Mouse (Mus musculus) hindbrain, embryonic 16.5 days (tissue): ENCODE measurements at regions not wholly inside any gene's neighbourhood (a gene's known extent, or its start where the extent isn't known, plus 50 kb on each side); places are given as distances from the start of the nearest gene placed in this dataset.
A peak's percentile ranks its signal among the peaks of the same experiment; 100 is the strongest.

Experiments
- ATAC-seq: fragments of 200-750 bp; cut with Nextera tagmentation; 2 replicates; pipeline ENCODE4 v1.8.0; 2017; ENCODE audit warnings: moderate TSS enrichment, moderate library complexity
- H3K27ac ChIP-seq: fragments of 300-500 bp; sonication (generic); 2 replicates; pipeline ENCODE4 v1.5.1; 2014; ENCODE audit warnings: low read depth, mild to moderate bottlenecking, control low read depth, low read length, moderate library complexity
- H3K27me3 ChIP-seq: fragments of 300-500 bp; sonication (generic); replicated peaks from 2 replicates; pipeline ENCODE4 v1.6.1; 2014; ENCODE audit warnings: low read length; ENCODE audit not compliant: control insufficient read depth, insufficient read depth
- H3K36me3 ChIP-seq: fragments of 300-500 bp; sonication (generic); 2 replicates; pipeline ENCODE4 v1.6.1; 2014; ENCODE audit warnings: mild to moderate bottlenecking, low read length, moderate library complexity, mixed read lengths; ENCODE audit not compliant: control insufficient read depth, insufficient read depth
- H3K4me1 ChIP-seq: fragments of 300-500 bp; sonication (generic); 2 replicates; pipeline ENCODE4 v1.6.1; 2014; ENCODE audit warnings: low read depth, low read length; ENCODE audit not compliant: control insufficient read depth, insufficient read depth
- H3K4me2 ChIP-seq: fragments of 300-500 bp; sonication (generic); 2 replicates; pipeline ENCODE4 v1.6.1; 2014; ENCODE audit warnings: mild to moderate bottlenecking, low read length, control low read depth, moderate library complexity
- H3K4me3 ChIP-seq: fragments of 300-500 bp; sonication (generic); 2 replicates; pipeline ENCODE4 v1.5.1; 2014; ENCODE audit warnings: mild to moderate bottlenecking, low read length, control low read depth, moderate library complexity
- H3K9ac ChIP-seq: fragments of 300-500 bp; sonication (generic); 2 replicates; pipeline ENCODE4 v1.6.1; 2014; ENCODE audit warnings: low read depth, mild to moderate bottlenecking, control low read depth, low read length, moderate library complexity
- H3K9me3 ChIP-seq: fragments of 300-500 bp; sonication (generic); 2 replicates; pipeline ENCODE4 v1.6.1; 2014; ENCODE audit warnings: mild to moderate bottlenecking, low read length, moderate library complexity; ENCODE audit not compliant: control insufficient read depth
- WGBS: fragments of 180-500 bp; shearing (Covaris S2); extraction: QIAGEN DNeasy Blood & Tissue Kit; methylation state at CpG from one replicate; pipeline ENCODE4 v1.1.7; 2014; 5-methylcytosine and 5-hydroxymethylcytosine counted together

DNA sequence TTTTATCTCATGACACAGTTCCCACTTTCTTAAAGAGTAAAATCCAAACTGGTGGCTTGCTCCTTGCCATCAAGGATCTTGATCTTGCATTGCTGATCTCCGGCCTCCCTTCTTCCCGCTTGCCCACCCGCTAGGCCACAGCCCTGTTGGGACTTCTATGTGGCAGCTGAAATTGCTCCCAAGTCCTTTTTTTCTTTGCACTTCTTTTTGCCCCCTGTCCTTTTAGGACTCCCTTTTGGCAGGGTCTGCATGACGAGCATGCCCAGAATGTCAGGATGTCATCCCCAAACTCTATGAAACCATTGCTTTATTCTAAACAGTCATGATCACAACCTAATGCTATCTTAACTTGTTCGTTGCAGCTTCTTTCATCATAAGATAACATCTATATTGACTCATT lies 588.6 kb downstream of the Tox3 start:
- H3K27me3 ChIP-seq: no peaks in the 10 kb centered on the region
- H3K4me1 ChIP-seq: no peaks in the 10 kb centered on the region
- no peaks in the 10 kb centered on the region for H3K36me3 ChIP-seq
- H3K9ac ChIP-seq: no peak overlapping the region
- 91% methylated on average over 5 of the region's 5 CpGs for WGBS
- H3K9me3 ChIP-seq: no peaks in the 10 kb centered on the region
- no peak for ATAC-seq
- no peak overlapping the region for H3K4me2 ChIP-seq
- H3K27ac ChIP-seq: no peak overlapping the region
- H3K4me3 ChIP-seq: no peak overlapping the region

DNA sequence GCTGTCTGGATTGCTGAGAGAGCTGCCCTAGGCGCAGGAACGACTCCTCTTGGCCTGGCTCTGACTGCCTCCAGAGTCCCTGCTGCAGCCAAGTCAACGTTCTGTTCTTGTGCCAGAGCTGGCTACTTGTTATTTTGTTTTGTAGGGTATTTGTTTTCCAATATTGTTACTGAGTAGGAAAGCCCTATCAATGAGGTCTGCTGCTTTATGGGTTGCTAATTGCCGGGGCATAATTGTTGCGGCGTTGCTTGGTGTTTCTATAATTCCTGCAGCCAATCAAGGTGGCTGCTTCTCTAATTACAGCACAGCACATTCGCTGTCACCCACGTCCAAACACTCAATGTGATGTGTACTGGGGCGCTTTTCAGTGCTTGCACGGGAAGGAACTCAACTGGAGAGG lies 589.4 kb downstream of the Tox3 start:
- no peak for ATAC-seq
- Histone ChIP-seq H3K27me3 (no peaks in the 10 kb centered on the region), H3K4me1 (no peaks in the 10 kb centered on the region), H3K9me3 (no peaks in the 10 kb centered on the region), H3K27ac (no peak overlapping the region), H3K4me3 (no peak overlapping the region), H3K4me2 (no peak overlapping the region), H3K9ac (no peak overlapping the region), H3K36me3 (no peaks in the 10 kb centered on the region)
- WGBS: 60% methylated on average over 10 of the region's 10 CpGs

DNA sequence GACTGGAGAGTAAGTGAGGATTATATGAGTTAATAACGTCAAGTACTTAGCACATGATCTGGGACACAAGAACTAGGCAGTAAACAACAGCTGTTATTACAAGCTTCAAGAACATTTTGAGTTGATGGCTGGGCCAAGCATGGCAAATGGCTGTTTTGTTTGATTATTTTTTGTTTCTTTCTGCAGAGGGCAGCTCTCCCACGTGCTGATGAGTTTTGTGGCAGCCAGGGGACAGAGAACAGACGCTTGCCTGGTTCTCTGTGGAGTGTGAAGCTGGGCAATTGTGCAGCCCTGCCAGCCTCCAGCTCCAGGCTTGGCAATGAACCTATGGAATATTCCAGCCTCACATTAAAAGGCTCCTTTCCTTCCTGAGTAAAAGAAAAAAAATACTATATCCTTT lies 592.2 kb downstream of the Tox3 start:
- 47% methylated on average over 3 of the region's 3 CpGs for WGBS

DNA sequence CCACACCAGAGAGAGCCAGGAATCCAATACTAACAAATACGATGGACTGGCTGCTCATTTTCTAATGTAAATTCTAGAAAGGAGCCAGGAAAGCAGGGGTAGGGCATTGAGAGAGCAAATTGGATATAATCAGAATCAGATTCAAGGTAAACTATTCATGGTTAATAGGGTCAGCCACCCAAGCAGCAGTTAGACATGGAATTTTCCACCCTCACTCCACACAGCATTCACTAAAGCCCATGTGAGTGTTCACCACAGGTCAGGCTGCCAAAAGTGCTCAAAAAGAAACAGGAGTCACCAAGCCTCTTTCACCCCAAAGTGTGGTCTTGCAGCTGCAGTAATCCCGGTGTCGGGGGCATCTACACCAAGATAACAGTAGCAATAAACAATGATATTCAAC lies 596.9 kb downstream of the Tox3 start:
- ATAC-seq: no peak
- no peak overlapping the region for H3K27ac ChIP-seq

More for the DNA sequence above, 592.2 kb downstream of the Tox3 start:
- no peak overlapping the region for H3K4me3 ChIP-seq
- H3K4me2 ChIP-seq: no peak overlapping the region
- no peaks in the 10 kb centered on the region for H3K4me1 ChIP-seq
- no peaks in the 10 kb centered on the region for H3K27me3 ChIP-seq
- H3K9me3 ChIP-seq: no peaks in the 10 kb centered on the region
- H3K9ac ChIP-seq: no peak overlapping the region
- H3K27ac ChIP-seq: no peak overlapping the region
- no peaks in the 10 kb centered on the region for H3K36me3 ChIP-seq
- ATAC-seq: no peak

DNA sequence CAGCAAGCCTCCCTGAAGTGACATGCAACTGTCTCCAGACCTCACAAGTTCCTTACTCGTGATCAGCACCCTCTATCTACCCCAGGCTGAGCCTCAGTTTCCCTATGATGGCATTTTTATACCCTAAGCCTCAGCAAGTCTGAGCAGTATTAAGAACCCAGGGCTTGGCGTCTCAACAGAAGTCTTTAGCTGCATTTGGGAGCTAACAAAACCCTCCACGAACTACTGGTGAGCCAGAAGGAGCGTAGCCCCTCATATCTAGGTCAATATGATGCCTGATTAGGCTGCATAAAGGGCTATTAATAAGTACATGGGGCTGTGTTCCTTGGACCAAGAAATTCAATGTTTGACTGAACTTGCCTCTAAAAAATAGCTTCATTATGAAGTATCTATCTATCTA lies 600.4 kb downstream of the Tox3 start:
- 82% methylated on average over 4 of the region's 4 CpGs for WGBS
- Histone ChIP-seq H3K27ac (no peak overlapping the region), H3K4me1 (peaks cover 8% of the 10 kb centered on the region; the same call in 1 of the 2 replicates), H3K9me3 (no peaks in the 10 kb centered on the region), H3K27me3 (no peaks in the 10 kb centered on the region), H3K4me2 (no peak overlapping the region), H3K4me3 (no peak overlapping the region), H3K9ac (no peak overlapping the region), H3K36me3 (no peaks in the 10 kb centered on the region)
- ATAC-seq: no peak

More for the DNA sequence above, 596.9 kb downstream of the Tox3 start:
- H3K4me2 ChIP-seq: no peak overlapping the region
- no peaks in the 10 kb centered on the region for H3K9me3 ChIP-seq
- H3K4me3 ChIP-seq: no peak overlapping the region
- H3K27me3 ChIP-seq: no peaks in the 10 kb centered on the region
- H3K36me3 ChIP-seq: no peaks in the 10 kb centered on the region
- 95% methylated on average over 3 of the region's 3 CpGs for WGBS
- no peaks in the 10 kb centered on the region for H3K4me1 ChIP-seq
- no peak overlapping the region for H3K9ac ChIP-seq

DNA sequence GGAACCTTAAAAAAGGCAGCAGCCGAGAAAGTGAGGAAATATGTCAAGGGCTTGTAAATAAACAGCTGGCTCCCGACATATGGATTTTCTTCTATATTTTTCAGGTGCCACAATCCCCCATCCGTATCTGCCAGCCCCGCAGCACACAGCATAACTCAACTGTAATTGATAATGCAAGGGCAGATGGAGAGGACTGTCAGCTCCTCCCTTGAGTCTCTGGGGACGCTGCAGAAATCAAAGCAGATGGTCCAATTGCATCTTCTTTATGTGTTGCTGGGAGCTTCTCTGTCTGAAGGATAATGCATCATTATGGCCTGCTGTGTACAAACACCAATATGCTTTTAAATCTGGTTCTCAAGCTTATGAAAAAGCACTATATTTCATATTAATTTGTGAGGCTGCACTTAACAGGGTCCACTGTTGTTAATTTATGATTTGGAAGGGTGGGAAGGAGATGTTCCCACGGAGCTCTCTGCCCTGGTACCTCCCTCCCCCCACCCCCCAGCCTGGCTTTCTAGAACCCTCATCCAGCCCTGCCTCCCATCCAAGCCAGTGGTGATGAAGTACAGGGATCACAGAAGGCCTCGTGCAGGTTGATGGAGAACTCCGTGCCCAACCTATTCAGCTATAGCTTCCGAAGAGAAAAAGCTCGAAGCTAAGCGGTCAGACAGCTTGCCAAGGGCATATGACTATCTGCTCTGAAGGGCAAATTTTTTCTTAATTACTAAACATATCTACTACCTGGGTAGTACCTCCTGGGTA lies 603.7 kb downstream of the Tox3 start:
- H3K36me3 ChIP-seq: no peaks in the 10 kb centered on the region
- peaks cover 8% of the 10 kb centered on the region; the same call in 1 of the 2 replicates for H3K4me1 ChIP-seq
- ATAC-seq: peak; percentile 85
- H3K9ac ChIP-seq: no peak overlapping the region
- WGBS: 53% methylated on average over 11 of the region's 11 CpGs
- H3K27me3 ChIP-seq: no peaks in the 10 kb centered on the region
- peak overlapping the region; percentile 44 for H3K27ac ChIP-seq
- H3K4me3 ChIP-seq: no peak overlapping the region
- H3K9me3 ChIP-seq: no peaks in the 10 kb centered on the region
- no peak overlapping the region for H3K4me2 ChIP-seq

DNA sequence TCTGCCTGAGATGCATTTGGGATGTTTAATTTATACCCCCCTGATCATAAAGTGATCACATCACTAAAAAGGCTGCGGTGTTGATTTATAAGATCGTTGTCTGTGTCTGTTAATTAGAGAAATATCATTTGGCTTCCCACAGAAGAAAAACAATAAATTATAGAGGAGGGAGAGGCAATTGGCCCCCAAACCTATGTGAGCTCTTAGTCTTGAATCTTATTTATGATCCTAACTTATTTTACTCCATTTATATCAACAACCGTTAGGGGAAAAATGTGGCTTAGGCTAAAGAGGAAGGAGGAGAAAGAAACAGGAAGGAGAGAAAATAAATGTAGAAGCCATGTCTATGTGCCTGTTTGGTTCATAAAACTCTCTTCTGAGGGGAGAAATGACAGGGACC lies 609.5 kb downstream of the Tox3 start:
- no peaks in the 10 kb centered on the region for H3K36me3 ChIP-seq
- no peaks in the 10 kb centered on the region for H3K27me3 ChIP-seq
- H3K4me3 ChIP-seq: no peak overlapping the region
- ATAC-seq: no peak
- H3K27ac ChIP-seq: no peak overlapping the region
- no peaks in the 10 kb centered on the region for H3K9me3 ChIP-seq
- no peaks in the 10 kb centered on the region for H3K4me1 ChIP-seq
- whole genome bisulfite sequencing: 80% methylated on average over 3 of the region's 3 CpGs
- H3K4me2 ChIP-seq: no peak overlapping the region
- H3K9ac ChIP-seq: no peak overlapping the region

DNA sequence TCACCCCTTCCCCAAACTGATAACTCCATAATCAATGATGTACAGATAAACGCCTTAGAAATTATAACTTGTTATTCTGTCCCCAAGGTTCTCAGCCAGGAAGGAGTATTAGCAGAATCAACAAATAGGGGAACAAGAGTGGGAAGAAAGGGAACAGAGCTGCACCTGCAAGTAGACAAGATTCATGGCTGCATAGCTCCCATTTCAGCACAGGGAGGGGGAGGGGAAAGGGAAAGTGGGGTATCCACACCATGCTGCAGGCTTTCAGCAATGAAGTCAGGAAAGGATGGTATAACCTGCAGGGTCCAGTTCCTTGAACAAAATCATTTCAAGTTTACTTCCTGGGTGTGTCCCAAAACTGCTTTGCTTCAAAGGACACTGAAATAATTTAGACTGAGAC lies 610.5 kb downstream of the Tox3 start:
- WGBS: 95% methylated on average over 1 of the region's 1 CpGs

DNA sequence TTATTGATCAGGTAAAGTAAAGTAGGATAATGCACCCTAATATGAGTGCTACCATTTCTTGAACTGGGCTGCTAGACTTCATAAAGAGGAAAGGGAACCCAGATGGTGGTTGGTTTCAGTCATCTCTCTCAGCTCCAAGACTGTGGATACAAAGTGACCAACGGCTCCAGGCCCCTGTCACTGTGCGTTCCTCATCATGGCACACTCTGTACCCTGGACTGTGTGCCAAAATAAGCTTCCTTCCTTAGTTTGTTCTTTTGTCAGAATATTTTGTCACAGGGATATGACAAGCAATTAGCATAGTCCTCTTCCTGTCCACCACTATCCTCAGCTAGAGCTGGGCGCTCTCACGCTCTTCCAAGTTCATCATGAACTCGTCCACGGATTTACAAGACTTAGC lies 620.9 kb downstream of the Tox3 start:
- WGBS: 94% methylated on average over 6 of the region's 6 CpGs
- Histone ChIP-seq H3K27ac (no peak overlapping the region), H3K4me3 (no peak overlapping the region), H3K4me1 (no peaks in the 10 kb centered on the region), H3K9ac (no peak overlapping the region), H3K27me3 (no peaks in the 10 kb centered on the region), H3K4me2 (no peak overlapping the region), H3K36me3 (no peaks in the 10 kb centered on the region), H3K9me3 (no peaks in the 10 kb centered on the region)
- no peak for ATAC-seq

More for the DNA sequence above, 610.5 kb downstream of the Tox3 start:
- H3K27ac ChIP-seq: no peak overlapping the region
- no peak overlapping the region for H3K9ac ChIP-seq
- no peaks in the 10 kb centered on the region for H3K9me3 ChIP-seq
- H3K27me3 ChIP-seq: no peaks in the 10 kb centered on the region
- no peaks in the 10 kb centered on the region for H3K36me3 ChIP-seq
- H3K4me2 ChIP-seq: no peak overlapping the region
- ATAC-seq: no peak
- no peak overlapping the region for H3K4me3 ChIP-seq
- no peaks in the 10 kb centered on the region for H3K4me1 ChIP-seq
